Mouse (Mus musculus): ENCODE measurements around the gene Cnih4. TPM values are rescaled to one million over a fixed set of nuclear protein-coding genes. Genes with fewer than 3 reads are reported as not detected.

Gene Cnih4
- 75.2 and 76.6 TPM in 2 replicates for polyA plus RNA-seq (2015; fragmentation: Nextera tagmentation; extraction: Ambion mirVana)

DNA sequence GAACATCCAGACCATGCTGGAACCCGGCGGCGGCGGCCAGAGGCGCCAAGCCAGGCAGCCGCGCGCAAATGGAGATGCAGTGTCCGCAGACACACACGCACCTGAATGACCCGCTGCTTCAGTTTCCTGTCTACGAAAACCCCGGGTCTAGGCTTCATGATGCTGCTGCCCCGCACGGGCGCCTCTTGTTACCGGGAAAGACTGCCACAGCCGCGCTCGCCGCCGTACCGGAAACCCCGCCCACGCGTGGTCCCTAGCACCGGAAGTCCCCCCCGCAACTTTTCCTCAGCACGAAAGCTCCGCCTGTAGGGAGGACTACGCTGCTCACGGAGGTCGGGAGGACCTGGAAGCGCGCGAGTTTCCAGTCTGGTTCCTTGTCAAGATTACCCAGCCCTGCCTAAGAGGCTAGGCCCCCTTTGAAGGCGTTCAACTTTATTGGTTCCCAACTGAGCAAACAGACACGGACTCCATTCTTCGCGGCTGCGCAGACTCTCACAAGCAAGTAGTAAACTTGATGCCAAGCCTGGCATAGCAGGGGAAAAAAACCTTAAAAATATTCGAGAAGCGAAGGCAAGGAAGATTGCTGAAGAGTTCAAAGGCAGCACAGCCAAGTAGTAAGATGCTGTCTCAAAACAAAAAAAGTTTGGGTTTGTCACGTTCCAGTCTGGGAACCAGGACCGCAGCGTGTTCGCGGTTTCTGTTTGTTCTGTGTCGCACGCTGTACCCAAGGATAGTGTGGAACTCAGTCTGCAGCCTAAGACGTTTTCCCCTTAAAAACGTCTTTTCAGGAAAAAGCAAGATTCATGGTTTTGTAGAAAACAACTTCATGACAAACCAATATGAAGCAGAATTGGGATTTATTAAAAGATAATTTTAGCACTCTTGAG, at the start of gene Cnih4, which contains the start of gene Nvl:
TSS of gene Cnih4 (plus strand) at position 744 of the 887 bp plus-strand sequence.
TSS of gene Nvl (minus strand) at position 255 of the 887 bp plus-strand sequence.

DNA sequence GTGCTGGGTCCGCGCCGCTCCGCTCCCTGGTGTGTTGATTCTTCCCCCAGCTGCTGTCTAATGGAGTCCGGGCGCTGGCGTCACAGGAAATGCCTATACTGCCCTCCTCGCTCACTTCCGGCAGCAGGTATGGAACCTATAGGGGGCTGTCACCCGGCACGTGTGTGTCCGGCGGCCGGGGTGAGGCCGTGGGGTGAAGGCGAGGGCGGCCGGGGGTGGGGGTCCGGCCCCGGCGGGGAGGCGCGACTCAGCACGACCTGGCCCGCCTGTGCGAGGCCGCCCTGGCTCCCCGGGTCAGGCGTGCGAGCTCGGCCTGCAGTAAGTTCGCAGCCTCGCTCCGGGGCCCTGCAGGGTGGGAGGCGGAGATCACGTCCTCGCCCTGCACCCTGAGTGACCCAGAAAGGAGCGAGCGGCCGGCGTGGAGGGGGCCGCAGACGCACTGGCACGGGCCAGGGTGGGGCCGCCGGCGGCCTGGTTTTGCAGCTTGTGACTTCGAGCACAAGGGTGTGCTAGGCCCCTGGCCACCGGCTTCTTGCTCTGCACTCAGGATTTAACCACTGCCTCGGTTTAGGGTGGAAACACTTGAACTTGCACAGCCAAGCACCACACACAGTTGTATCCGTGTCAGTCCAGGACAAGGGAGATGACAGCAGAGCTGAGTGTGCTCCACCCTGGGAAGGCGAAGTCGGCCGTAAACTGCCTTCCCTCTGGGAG, 67.6 kb downstream of the Cnih4 start, which contains the start of gene Wdr26:
TSS of gene Wdr26 (minus strand) at position 82 of the 714 bp plus-strand sequence.

Other genes with a start within 250 kb of the Cnih4 start
- 82.2 and 100 TPM in 2 replicates for gene Pycr2, start 240.4 kb upstream of the Cnih4 start, polyA plus RNA-seq (2015; fragmentation: Nextera tagmentation; extraction: Ambion mirVana)
- gene Lefty1, start 209.7 kb upstream of the Cnih4 start, polyA plus RNA-seq (2015; fragmentation: Nextera tagmentation; extraction: Ambion mirVana): 4.7 and 4.9 TPM in 2 replicates
- gene Tmem63a, start 202.3 kb upstream of the Cnih4 start, polyA plus RNA-seq (2015; fragmentation: Nextera tagmentation; extraction: Ambion mirVana): 11.9 and 12.4 TPM in 2 replicates
- gene Ephx1, start 123.8 kb upstream of the Cnih4 start, polyA plus RNA-seq (2015; fragmentation: Nextera tagmentation; extraction: Ambion mirVana): 2.4 and 3.7 TPM in 2 replicates
- not detected in 2 replicates for gene 9130409I23Rik, start 93.5 kb upstream of the Cnih4 start, polyA plus RNA-seq (2015; fragmentation: Nextera tagmentation; extraction: Ambion mirVana)
- 19.5 and 20.9 TPM in 2 replicates for gene Nvl, start 489 bp upstream of the Cnih4 start, polyA plus RNA-seq (2015; fragmentation: Nextera tagmentation; extraction: Ambion mirVana)
- gene Wdr26, start 67.3 kb downstream of the Cnih4 start, polyA plus RNA-seq (2015; fragmentation: Nextera tagmentation; extraction: Ambion mirVana): 85.6 and 90.1 TPM in 2 replicates
- gene Cnih3, start 207.9 kb downstream of the Cnih4 start, polyA plus RNA-seq (2015; fragmentation: Nextera tagmentation; extraction: Ambion mirVana): not detected in 2 replicates

Measured in spleen, postnatal 0 days (tissue).